Comparison of ENCODE assay signal across 8 mouse cellular contexts in genomic region chr19:23373287-23373686, GRCm38 (mm10).
DNase-seq lines count a peak whose midpoint lies in the region; TF ChIP-seq lines count a peak whose summit lies in the region.

No protein-coding gene starts in this region.

- WGBS in lung, adult 2 months = 46% methylated on average over 8 of the region's 8 CpGs

- TF ChIP-seq CTCF in lung, adult 2 months (IDR thresholded peaks at IDR 0.05; ENCODE audit: insufficient read depth, low read length) = peak; percentile 67

- no peak overlapping the region for H3K4me3 ChIP-seq in lung, adult 2 months (replicated peaks; ENCODE audit: extremely low read depth, low read depth, low read length)

- no peaks in the 10 kb centered on the region for H3K4me1 ChIP-seq in lung, adult 2 months (ENCODE audit: control insufficient read depth, insufficient read depth, low read length)

- peak; percentile 68 to 69 for DNase-seq in B cell, adult 2 months
- DNase-seq in WW6 (ENCODE audit: low read depth, low spot score) = peak; percentile 24
- DNase-seq in embryo, embryonic 11 days = peak; percentile 84
- peak; percentile 70 for DNase-seq in heart, adult 8-10 months (ENCODE audit: low spot score)
- peak; percentile 30 to 81 for DNase-seq in kidney, postnatal 36 days
- DNase-seq in lung, adult 2 months = peak; percentile 48
- peak; percentile 64 for DNase-seq in ovary, postnatal 36 days (ENCODE audit: low spot score)
- peak; percentile 75 for DNase-seq in thymus, postnatal 4 days

- TF ChIP-seq POLR2A in lung, adult 2 months (IDR thresholded peaks at IDR 0.05; ENCODE audit: borderline replicate concordance, extremely low read depth, low read depth, low read length) = no peak

Comparison
In these comparisons a context has a peak if more than half of its experiments do, and no peak if none do; other contexts are left out.
1. DNase-seq: peak in every context shown above with its lines; median percentile 84 in embryo, embryonic 11 days; 75 in thymus, postnatal 4 days; 70 in heart, adult 8-10 months; 68 in B cell, adult 2 months; 64 in ovary, postnatal 36 days; 56 in kidney, postnatal 36 days; 48 in lung, adult 2 months; 24 in WW6.